Mouse (Mus musculus): ENCODE measurements around the gene Ptger3.

DNA sequence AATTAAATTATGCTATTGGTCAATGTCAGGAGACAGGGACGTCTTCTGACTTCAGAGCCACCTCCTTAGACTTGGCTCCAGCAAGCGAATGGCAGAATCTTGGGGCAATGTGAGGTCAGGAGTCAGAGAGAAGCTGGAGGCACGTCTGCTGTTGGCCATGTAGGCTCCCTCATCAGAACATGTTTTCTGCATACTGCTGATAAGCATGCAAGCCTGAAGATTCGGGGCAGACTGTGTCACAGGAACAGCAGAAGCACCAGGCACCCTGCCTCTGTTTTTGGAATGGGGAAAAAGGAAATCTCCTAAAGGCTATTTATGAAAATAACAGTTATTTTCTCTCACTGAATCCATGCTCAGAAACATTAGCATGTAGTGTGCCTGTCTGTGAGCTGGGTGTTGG lies 13.6 kb downstream of the Ptger3 start:
- TF ChIP-seq TCF12 (IDR thresholded peaks at IDR 0.05; ENCODE audit: insufficient read depth, poor library complexity, severe bottlenecking), result no peak
- no peak for TF ChIP-seq MAX (IDR thresholded peaks at IDR 0.05; ENCODE audit: low read depth)
- TF ChIP-seq REST (IDR thresholded peaks at IDR 0.05; ENCODE audit: insufficient read depth, insufficient read length), result no peak
- no peak for TF ChIP-seq USF1 (IDR thresholded peaks at IDR 0.05; ENCODE audit: low read depth)
- TF ChIP-seq POLR2A (IDR thresholded peaks at IDR 0.05; ENCODE audit: insufficient read length, low read depth), result no peak
- TF ChIP-seq MYOD1 (IDR thresholded peaks at IDR 0.05; ENCODE audit: control insufficient read depth in 1 of 3, insufficient read length in 2 of 3, low read depth in 2 of 3), result no peak
- no peak for TF ChIP-seq POLR2AphosphoS2 (IDR thresholded peaks at IDR 0.05; ENCODE audit: insufficient read length, low read depth)
- TF ChIP-seq MYOG (IDR thresholded peaks at IDR 0.05; ENCODE audit: control insufficient read depth in 1 of 3, insufficient read depth in 1 of 3, insufficient read length in 2 of 3, low read depth in 2 of 3), result no peak
- no peak for TF ChIP-seq E2F4 (IDR thresholded peaks at IDR 0.05; ENCODE audit: insufficient read depth)
- TF ChIP-seq CEBPB (IDR thresholded peaks at IDR 0.05; ENCODE audit: insufficient read depth, poor library complexity, severe bottlenecking), result no peak
